Mouse (Mus musculus) urinary bladder, postnatal 4 days (tissue): ENCODE data around the gene Anapc2.

Source experiments
- DNase-seq, 2 experiments: peaks; one replicate each; pipeline ENCODE4 v3.0.0; 2021 to 2022; ENCODE audit warnings: low spot score in 2 of 2

Anapc2 gene

GRCm38 (mm10) chr2:25303931-25304656 lies 31.8 kb downstream of the Anapc2 start:
- no peak for DNase-seq

- DNase-seq: no peak
Measured at GRCm38 (mm10) chr2:25304657-25305541, 32.6 kb downstream of the Anapc2 start.

GRCm38 (mm10) chr2:25305587-25306359 lies 33.5 kb downstream of the Anapc2 start:
- DNase-seq: no peak

- no peak for DNase-seq
Measured at GRCm38 (mm10) chr2:25310180-25310579, 37.9 kb downstream of the Anapc2 start.

- no peak for DNase-seq
Measured at GRCm38 (mm10) chr2:25310969-25311368, 38.7 kb downstream of the Anapc2 start.

- no peak for DNase-seq
Measured at GRCm38 (mm10) chr2:25311491-25311891, 39.2 kb downstream of the Anapc2 start.

GRCm38 (mm10) chr2:25318119-25318966 lies 46.1 kb downstream of the Anapc2 start:
- DNase-seq: no peak

- DNase-seq: no peak
Measured at GRCm38 (mm10) chr2:25318971-25319773, 46.9 kb downstream of the Anapc2 start, which contains the start of gene Grin1. Gene Grin1, minus strand, starts transcription at chr2:25319187.

GRCm38 (mm10) chr2:25320084-25320483 lies 47.8 kb downstream of the Anapc2 start:
- no peak for DNase-seq

- no peak for DNase-seq
Measured at GRCm38 (mm10) chr2:25326036-25326435, 53.8 kb downstream of the Anapc2 start.

GRCm38 (mm10) chr2:25328440-25328839 lies 56.2 kb downstream of the Anapc2 start:
- no peak for DNase-seq

- no peak for DNase-seq
Measured at GRCm38 (mm10) chr2:25331470-25331869, 59.2 kb downstream of the Anapc2 start.

GRCm38 (mm10) chr2:25332286-25333160 lies 60.2 kb downstream of the Anapc2 start, which contains the start of gene Man1b1:
Gene Man1b1, plus strand, starts transcription at chr2:25332338.
- peak; percentile 98 to 99 for DNase-seq

- no peak for DNase-seq
Measured at GRCm38 (mm10) chr2:25333569-25333968, 61.3 kb downstream of the Anapc2 start.
